Mouse (Mus musculus): ENCODE measurements around the gene Cavin4.

Cavin4 gene

GRCm38 (mm10) chr4:48663271-48663670 lies at the start of gene Cavin4:
Gene Cavin4, plus strand, starts transcription at chr4:48663514.
- no peak for DNase-seq

GRCm38 (mm10) chr4:48615483-48615882 lies 47.8 kb upstream of the Cavin4 start:
- no peak for DNase-seq

- DNase-seq: no peak
Observed at GRCm38 (mm10) chr4:48617201-48617600, 46.1 kb upstream of the Cavin4 start.

GRCm38 (mm10) chr4:48620121-48620520 lies 43.2 kb upstream of the Cavin4 start:
- no peak for DNase-seq

GRCm38 (mm10) chr4:48622246-48622645 lies 41.1 kb upstream of the Cavin4 start:
- DNase-seq: no peak

- DNase-seq: no peak
Observed at GRCm38 (mm10) chr4:48622946-48623345, 40.4 kb upstream of the Cavin4 start.

GRCm38 (mm10) chr4:48624961-48625360 lies 38.4 kb upstream of the Cavin4 start:
- no peak for DNase-seq

GRCm38 (mm10) chr4:48625836-48626235 lies 37.5 kb upstream of the Cavin4 start:
- no peak for DNase-seq

- peak; percentile 43 for DNase-seq
Observed at GRCm38 (mm10) chr4:48629445-48629844, 33.9 kb upstream of the Cavin4 start.

- no peak for DNase-seq
Observed at GRCm38 (mm10) chr4:48633529-48633928, 29.8 kb upstream of the Cavin4 start.

GRCm38 (mm10) chr4:48634058-48634457 lies 29.3 kb upstream of the Cavin4 start:
- DNase-seq: no peak

GRCm38 (mm10) chr4:48636831-48637230 lies 26.5 kb upstream of the Cavin4 start:
- DNase-seq: no peak

- DNase-seq: no peak
Observed at GRCm38 (mm10) chr4:48638132-48638531, 25.2 kb upstream of the Cavin4 start.

- DNase-seq: no peak
Observed at GRCm38 (mm10) chr4:48639503-48639902, 23.8 kb upstream of the Cavin4 start.

- peak; percentile 48 for DNase-seq
Observed at GRCm38 (mm10) chr4:48643801-48644200, 19.5 kb upstream of the Cavin4 start.

GRCm38 (mm10) chr4:48646143-48646542 lies 17.2 kb upstream of the Cavin4 start:
- DNase-seq: no peak

GRCm38 (mm10) chr4:48650617-48651360 lies 12.5 kb upstream of the Cavin4 start:
- DNase-seq: no peak

- no peak for DNase-seq
Observed at GRCm38 (mm10) chr4:48654118-48654517, 9.2 kb upstream of the Cavin4 start.

GRCm38 (mm10) chr4:48656530-48656929 lies 6.8 kb upstream of the Cavin4 start:
- no peak for DNase-seq

GRCm38 (mm10) chr4:48660144-48660543 lies 3.2 kb upstream of the Cavin4 start:
- DNase-seq: no peak

- no peak for DNase-seq
Observed at GRCm38 (mm10) chr4:48660619-48661575, 2.4 kb upstream of the Cavin4 start.

GRCm38 (mm10) chr4:48664021-48664420 lies 707 bp downstream of the Cavin4 start:
- DNase-seq: no peak

GRCm38 (mm10) chr4:48667279-48667678 lies 4.0 kb downstream of the Cavin4 start:
- DNase-seq: no peak

GRCm38 (mm10) chr4:48672915-48673314 lies 9.6 kb downstream of the Cavin4 start:
- no peak for DNase-seq

Measured in right cerebral cortex, adult 18-20 months (tissue).